In the genomic region with DNA sequence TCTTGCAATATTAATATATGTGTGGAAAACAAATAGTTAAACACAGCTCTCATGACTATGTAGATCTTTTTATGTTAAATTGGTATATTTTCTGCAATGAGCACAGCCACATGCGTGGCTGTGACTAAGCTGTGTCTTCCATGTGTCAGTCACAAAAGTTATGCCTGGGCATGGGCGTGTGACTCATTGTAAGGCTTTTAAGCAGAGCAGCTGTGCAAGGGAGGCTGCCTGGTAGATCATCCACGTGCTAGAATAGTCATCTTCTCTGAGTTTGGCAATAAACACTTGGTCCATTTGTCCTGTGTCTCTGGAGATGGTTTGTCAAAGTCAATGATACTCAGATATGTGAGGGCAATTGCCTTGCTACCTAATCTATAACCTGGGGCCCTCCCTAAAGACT, we compare ENCODE assay signal across 16 mouse cellular contexts.
DNase-seq lines count a peak whose midpoint lies in the region; ATAC-seq and TF ChIP-seq lines count a peak whose summit lies in the region.
"Had no signal": no experiment of that assay in that cellular context is flagged by ENCODE, and none has a peak within 500 bp of the region (broad histone marks: within the 10 kb centered on the region; RNA-seq: fewer than 3 reads in every experiment).

No protein-coding gene starts in this region.

- H3K9ac ChIP-seq in forebrain, postnatal 0 days: no peak overlapping the region
- H3K9ac ChIP-seq: heart, embryonic 13.5 days; lung, embryonic 14.5 days; midbrain, embryonic 15.5 days had no signal

- H3K4me3 ChIP-seq in forebrain, postnatal 0 days (ENCODE audit: low read depth, low read length): no peak overlapping the region
- H3K4me3 ChIP-seq: heart, embryonic 13.5 days; midbrain, embryonic 15.5 days had no signal

- no peaks in the 10 kb centered on the region for H3K27me3 ChIP-seq in forebrain, postnatal 0 days (ENCODE audit: insufficient read depth, low read length)
- H3K27me3 ChIP-seq: heart, embryonic 13.5 days; midbrain, embryonic 15.5 days had no signal

- no peak overlapping the region for H3K27ac ChIP-seq in forebrain, postnatal 0 days (ENCODE audit: low read depth, low read length)
- H3K27ac ChIP-seq: heart, embryonic 13.5 days; midbrain, embryonic 15.5 days had no signal

- intact Hi-C loops in left cerebral cortex, postnatal 10 days (cut with DNase I): no loop called here

- ATAC-seq in forebrain, postnatal 0 days: no peak
- ATAC-seq: forebrain, embryonic 14.5 days; midbrain, embryonic 15.5 days had no signal

- TF ChIP-seq CTCF in forebrain, postnatal 0 days (IDR thresholded peaks at IDR 0.05; ENCODE audit: low read depth): no peak

- H3K4me2 ChIP-seq in forebrain, postnatal 0 days (ENCODE audit: low read depth): no peak overlapping the region
- H3K4me2 ChIP-seq: heart, embryonic 13.5 days; lung, embryonic 14.5 days; midbrain, embryonic 15.5 days had no signal

- H3K4me1 ChIP-seq in forebrain, postnatal 0 days (ENCODE audit: insufficient read depth): no peaks in the 10 kb centered on the region
- H3K4me1 ChIP-seq: heart, embryonic 13.5 days; midbrain, embryonic 15.5 days had no signal

- no peaks in the 10 kb centered on the region for H3K36me3 ChIP-seq in forebrain, postnatal 0 days (ENCODE audit: insufficient read depth)
- H3K36me3 ChIP-seq: heart, embryonic 13.5 days; midbrain, embryonic 15.5 days had no signal

- peak; percentile 45 for DNase-seq in adrenal gland, adult 2 months
- no peak for DNase-seq in adrenal gland, postnatal 25 days
- DNase-seq in left cerebral cortex, adult 11 months (ENCODE audit: low spot score): peak; percentile 40
- DNase-seq in left cerebral cortex, postnatal 10 days (ENCODE audit: extremely low spot score in 1 of 2, low spot score in 2 of 2): no peak
- peak; percentile 52 to 63 for DNase-seq in frontal cortex, postnatal 36 days (ENCODE audit: low spot score in 2 of 2)
- DNase-seq in telencephalon, adult 2 months (ENCODE audit: low read depth, low spot score): peak; percentile 60
- no peak for DNase-seq in gastrocnemius, adult 8-10 months (ENCODE audit: low spot score in 2 of 2)
- DNase-seq in forebrain, postnatal 0 days: no peak
- DNase-seq: cerebellum, adult 11 months; cerebellum, postnatal 25 days; gastrocnemius, postnatal 25 days; heart, postnatal 4 days; lung, embryonic 14.5 days had no signal

- 59% methylated on average over 3 of the region's 3 CpGs for WGBS in forebrain, postnatal 0 days

- no peaks in the 10 kb centered on the region for H3K9me3 ChIP-seq in forebrain, postnatal 0 days (ENCODE audit: low read length)
- H3K9me3 ChIP-seq: heart, embryonic 13.5 days; midbrain, embryonic 15.5 days had no signal

Comparison
In these comparisons a context has a peak if more than half of its experiments do, and no peak if none do; other contexts are left out.
1. DNase-seq: peak in adrenal gland, adult 2 months (single experiment), left cerebral cortex, adult 11 months (single experiment), frontal cortex, postnatal 36 days (2 of 2) and telencephalon, adult 2 months (single experiment); none in adrenal gland, postnatal 25 days (single experiment), left cerebral cortex, postnatal 10 days (0 of 2), gastrocnemius, adult 8-10 months (0 of 2) and forebrain, postnatal 0 days (single experiment).